Mouse (Mus musculus): ENCODE data around the gene Peg3.

DNA sequence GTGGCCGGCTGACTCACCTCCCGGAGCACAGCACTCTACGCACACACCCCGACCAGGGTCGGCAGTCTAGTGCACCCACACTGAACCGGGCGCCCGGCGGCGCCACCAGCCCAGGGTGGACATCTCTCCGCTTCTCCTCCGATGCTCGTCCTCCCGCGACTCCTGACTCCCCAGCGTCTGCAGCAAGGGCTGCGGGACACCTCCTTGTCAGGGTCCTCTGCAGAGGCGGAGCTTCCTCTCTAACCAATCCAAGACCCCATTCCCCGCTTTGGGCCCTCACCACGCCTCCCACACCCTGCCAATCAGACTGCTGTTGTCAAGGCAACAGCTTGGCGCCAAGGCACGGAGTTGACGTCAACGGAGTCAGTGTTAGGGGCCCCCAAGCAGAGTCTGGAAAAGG is at the start of gene Peg3, which contains the start of gene Usp29:
- no peak for TF ChIP-seq CTCF (IDR thresholded peaks at IDR 0.05; ENCODE audit: control insufficient read depth, insufficient read depth, insufficient replicate concordance, low read depth, low read length)
- no peak for TF ChIP-seq POLR2A (IDR thresholded peaks at IDR 0.05; ENCODE audit: control insufficient read depth, low read depth, low read length)

All from testis, adult 2 months (tissue).